Mouse (Mus musculus): ENCODE data around the gene 3110082J24Rik. TPM values are rescaled to one million over a fixed set of nuclear protein-coding genes. Genes with fewer than 3 reads are reported as not detected.

Gene 3110082J24Rik
- total RNA-seq, 4 experiments from 2014 or later, result not detected

DNA sequence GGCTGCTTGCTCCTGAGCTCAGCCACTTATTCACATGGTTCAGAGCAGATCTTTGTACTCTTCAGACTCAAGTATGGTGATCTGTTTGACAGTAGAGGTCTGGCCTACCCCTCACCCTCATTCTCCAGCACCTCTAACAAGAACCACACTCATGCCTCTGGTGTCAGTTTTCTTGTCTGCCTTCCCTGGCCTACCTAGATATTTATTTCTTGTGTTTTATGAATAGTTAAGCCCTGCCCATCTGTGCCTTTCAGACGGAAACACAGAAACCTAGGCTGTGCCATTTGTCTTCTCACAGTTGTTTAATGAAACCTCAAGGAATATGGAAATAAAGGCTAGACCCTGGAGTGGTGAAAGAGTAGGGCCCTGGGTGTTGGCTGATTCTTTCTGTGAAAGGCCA is 12.1 kb upstream of the 3110082J24Rik start:
- no peak for DNase-seq (ENCODE audit: low spot score)

DNA sequence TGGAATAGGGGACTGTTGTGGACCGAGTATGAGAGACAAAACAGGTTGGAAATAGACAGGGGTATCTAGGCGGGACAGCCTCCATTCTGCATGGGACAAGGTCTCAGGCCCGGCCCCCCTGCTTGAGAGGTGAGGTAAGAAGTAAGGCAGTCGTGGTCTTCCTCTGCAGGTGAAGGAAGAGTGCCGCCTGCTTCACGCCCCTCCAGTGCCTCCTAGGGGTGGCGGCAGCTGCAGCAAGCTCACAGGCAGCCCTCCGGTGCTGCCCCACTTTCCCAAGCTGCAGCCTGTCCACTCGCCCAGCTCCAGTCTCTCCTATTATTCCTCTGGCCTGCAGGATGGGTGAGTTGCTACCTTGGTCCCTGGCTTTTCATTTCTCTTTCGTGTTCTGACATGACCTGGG is 9.8 kb upstream of the 3110082J24Rik start:
- no peak for DNase-seq (ENCODE audit: low spot score)

DNA sequence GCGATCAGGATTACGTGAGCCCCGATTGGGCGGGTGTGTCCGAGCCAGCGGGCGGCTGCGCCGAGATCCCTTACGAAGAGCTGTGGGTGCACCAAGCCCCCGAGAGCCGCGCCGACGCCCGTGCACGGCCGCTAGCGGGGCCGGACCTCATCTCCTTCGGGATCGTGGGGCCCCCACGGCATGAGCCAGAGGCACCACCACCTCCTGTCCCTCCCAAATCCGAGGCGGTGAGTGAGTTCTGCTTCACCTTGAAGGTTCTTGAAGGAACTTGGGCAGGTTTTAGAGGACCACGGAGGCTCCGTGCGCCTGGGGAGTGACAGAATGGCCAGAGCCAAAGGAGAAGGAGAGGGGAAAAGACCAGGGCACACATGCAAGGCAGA is 8.9 kb upstream of the 3110082J24Rik start:
- DNase-seq (ENCODE audit: low spot score), result no peak

DNA sequence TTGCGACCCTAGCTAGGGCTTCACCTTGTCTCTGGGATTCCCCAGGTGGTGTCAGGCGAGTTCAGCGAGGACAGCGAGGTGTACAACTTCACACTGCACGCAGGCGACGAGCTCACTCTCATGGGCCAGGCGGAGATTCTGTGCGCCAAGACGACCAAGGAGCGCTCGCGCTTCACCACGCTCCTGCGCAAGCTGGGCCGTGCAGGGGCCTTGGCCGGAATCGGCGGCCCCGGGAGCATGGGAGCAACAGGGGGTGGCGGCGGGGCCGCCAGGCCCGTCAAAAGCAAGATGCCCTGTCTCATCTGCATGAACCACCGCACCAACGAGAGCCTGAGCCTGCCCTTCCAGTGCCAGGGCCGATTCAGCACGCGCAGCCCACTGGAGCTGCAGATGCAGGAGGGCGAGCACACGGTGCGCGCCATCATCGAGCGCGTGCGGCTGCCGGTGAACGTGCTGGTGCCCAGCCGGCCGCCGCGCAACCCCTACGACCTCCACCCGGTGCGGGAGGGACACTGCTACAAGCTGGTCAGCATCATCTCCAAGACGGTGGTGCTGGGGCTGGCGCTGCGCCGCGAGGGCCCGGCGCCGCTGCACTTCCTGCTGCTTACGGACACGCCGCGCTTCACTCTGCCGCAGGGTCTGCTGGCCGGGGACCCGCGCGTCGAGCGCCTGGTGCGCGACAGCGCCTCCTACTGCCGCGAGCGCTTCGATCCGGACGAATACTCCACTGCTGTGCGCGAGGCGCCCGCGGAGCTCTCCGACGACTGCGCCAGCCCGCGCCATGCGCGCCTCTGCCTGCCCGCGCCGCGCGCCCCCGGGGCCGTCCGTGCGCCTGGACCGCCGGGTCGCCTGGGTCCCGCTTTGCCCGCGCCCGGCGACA is 8.2 kb upstream of the 3110082J24Rik start:
- DNase-seq (ENCODE audit: low spot score), result peak; percentile 33

DNA sequence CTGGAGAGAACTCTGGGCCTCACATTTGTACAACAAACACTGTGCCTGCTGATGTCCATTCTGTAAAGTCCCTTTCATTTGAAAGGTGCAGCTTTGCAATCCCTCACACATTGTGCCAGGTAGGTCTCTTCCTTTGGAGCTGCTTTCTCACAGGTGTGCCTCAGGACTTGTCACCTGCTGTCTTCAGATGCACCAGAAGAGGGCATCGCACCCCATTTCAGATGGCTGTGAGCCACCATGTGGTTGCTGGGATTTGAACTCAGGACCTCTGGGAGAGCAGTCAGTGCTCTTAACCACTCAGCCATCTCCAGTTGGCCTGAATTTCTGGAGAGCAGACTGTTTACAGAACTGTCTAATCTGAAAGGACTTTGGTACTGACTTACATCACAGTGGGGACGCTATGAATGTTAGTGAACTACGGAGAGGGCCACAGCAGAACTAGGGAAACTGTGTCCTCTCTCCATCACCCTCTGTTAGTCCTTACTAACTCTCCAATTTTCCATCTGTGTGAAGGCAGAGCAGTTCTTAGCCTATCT is 6.7 kb upstream of the 3110082J24Rik start:
- DNase-seq (ENCODE audit: low spot score), result no peak

DNA sequence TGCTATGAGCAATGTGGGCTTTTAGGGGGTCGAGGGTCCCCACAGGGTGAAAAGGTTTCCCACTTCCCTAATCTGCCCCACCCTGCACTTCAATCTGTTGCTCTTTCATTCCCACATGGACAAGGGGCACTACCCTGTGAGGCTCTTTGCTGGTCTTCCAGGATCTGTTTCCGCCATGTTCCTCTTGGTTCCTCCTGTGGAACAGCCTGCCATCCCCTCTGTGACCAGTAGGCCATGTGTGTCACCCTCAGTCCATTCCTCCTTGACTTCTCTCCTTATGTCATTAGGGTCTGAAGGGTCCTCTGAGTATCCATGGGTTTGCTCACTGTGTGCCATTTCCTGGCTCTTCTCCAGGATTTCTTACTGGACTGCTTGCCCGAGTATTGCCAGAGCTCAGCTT is 5.9 kb upstream of the 3110082J24Rik start:
- DNase-seq (ENCODE audit: low spot score), result no peak

DNA sequence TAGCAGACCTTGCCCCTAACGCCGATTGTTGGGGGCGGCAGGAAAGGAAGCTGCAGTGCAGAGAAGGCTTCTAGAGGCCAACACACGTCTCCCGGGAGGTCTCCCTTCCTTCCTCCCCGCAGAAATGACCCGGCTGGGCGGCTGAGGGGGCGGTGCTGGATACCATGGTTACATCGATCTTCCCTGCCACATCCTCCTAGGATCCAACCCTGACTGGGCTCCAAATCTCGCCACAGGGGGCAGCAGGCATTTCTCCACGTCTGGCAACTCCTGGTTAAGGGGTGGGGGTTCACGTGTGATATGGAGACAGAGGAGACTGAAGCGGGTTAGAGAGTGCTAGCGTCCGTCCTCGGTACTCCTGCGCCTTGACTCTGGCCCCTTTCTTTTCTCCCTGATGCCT is 5.2 kb upstream of the 3110082J24Rik start:
- DNase-seq (ENCODE audit: low spot score), result peak; percentile 29

DNA sequence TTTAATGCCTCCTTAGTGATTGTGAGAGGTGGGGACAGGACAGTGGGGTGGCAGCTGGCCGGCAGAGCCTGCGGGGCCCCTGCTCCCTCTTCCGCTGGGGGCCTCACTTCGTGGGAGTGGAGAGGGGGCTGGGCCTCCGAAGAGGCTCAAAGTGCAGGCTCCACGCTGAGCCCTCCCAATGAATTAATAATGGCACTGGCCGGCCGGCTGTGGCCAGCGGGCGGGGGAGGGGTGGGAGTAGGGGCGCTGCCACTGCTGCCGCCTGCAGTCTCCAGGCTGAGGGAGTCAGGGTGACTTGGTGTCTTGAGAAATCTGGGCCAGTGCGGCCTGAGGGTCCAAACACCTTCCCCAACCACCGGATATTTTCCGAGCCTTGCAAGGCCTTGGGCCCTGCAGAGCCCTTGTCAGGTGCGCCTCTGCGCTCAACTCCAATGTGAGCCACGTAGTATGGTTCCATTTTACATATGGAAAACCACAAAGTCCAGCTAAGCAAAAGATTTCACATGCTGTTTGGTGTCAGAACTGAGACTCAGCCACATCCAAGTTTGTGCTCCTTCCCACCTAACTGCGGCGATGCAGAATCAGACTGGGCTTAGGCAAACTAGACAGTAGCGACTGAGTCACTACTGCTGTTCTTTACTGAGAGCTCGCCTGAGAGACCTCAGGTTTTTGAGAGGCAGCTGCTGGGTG is 4.6 kb upstream of the 3110082J24Rik start:
- DNase-seq (ENCODE audit: low spot score), result no peak

DNA sequence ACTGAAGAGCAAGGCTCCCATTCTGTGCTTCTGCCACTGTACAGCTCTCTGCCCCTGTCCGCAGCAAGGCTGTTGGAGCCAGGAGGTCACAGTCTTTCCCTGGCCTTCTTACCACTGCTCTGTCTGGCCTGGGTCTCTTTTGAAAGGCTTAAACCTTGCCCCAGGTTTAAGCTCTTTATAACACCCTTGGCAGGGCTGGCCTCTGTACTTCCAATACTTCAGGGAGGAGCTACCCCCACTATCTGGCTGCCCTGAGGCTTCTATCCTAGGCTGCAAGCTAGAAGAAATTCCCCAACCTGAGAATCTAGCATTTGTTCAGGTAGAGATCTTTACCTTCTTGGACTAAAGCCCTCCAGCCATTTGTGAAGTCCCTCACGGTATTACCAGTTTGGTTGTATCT is 4.0 kb upstream of the 3110082J24Rik start:
- DNase-seq (ENCODE audit: low spot score), result no peak

DNA sequence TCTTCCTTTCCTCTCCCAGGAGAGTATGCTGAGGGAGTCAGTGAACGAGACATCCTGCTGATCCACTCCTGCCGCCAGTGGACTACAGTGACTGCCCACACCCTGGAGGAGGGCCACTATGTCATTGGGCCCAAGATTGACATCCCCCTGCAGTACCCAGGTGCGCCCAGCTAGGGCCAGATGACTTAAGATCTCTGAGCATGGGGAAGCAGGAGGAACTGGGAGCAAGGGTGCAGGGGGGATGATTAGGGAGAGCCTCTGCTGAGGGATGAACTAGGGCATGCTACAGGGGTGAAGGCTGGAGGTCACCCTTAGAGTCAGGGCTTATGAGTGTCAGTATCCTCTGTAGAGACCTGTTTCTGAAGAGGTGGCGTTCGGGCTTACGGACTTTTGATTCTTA is 2.3 kb upstream of the 3110082J24Rik start:
- DNase-seq (ENCODE audit: low spot score), result no peak

DNA sequence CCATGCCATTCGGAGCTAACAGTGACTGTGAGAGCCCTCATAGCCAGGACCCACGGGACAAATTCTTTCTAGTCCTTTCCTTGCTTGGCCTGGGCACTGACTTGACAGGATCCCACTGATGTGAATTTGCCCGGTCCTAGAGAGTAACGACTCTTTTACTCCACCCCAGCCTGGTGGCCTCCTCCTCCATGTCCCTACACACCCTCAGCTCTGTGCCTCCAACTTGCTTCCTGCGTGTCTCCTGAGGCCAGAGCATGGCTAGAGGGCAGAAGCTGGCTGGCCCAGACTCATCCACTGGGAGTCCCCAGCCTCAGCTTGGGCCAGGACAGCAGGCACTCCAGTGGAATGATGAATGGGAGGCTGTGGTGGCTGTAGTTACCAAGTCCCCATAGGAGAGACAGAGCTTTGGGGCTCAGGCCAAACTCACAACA is 1.7 kb upstream of the 3110082J24Rik start:
- DNase-seq (ENCODE audit: low spot score), result no peak

DNA sequence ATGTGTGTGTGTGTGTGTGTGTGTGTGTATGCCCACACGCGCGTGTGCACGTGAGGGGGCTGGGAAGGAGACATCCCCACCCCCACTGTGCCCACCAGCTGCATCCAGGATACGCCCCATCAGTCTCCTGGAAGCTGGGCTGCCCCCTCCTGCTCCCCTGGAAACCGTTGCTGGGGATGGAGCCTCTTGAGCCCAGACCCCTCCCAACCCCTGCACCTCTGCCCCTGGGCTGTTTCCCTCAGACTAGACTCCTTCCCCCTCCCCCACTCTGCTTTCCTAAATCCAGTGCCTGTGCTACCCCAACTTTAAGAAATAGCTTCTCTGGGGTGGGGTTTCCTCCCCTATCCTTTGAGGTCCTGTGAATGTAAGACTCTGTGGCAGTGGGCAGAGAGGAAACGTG is 1.3 kb upstream of the 3110082J24Rik start:
- DNase-seq (ENCODE audit: low spot score), result no peak

DNA sequence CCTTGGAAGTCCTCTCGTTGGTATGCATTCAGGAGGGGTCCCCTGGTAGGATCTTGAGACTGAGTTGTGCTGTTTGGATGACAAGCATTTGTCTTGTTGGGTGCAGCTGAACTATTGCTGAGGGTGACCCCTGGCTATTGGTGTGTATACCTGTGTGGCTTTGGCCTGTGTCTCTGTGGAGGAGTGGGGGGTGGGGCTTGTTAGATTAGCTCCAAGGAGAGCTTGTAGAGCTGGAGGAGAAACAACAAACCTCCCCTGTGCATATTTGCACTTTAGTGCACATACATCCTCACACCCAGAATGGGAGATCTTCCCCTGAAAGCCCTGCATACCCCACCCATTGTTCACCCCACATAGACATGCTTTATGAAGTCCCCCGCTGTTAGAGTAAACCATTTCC is 870 bp upstream of the 3110082J24Rik start:
- no peak for DNase-seq (ENCODE audit: low spot score)

DNA sequence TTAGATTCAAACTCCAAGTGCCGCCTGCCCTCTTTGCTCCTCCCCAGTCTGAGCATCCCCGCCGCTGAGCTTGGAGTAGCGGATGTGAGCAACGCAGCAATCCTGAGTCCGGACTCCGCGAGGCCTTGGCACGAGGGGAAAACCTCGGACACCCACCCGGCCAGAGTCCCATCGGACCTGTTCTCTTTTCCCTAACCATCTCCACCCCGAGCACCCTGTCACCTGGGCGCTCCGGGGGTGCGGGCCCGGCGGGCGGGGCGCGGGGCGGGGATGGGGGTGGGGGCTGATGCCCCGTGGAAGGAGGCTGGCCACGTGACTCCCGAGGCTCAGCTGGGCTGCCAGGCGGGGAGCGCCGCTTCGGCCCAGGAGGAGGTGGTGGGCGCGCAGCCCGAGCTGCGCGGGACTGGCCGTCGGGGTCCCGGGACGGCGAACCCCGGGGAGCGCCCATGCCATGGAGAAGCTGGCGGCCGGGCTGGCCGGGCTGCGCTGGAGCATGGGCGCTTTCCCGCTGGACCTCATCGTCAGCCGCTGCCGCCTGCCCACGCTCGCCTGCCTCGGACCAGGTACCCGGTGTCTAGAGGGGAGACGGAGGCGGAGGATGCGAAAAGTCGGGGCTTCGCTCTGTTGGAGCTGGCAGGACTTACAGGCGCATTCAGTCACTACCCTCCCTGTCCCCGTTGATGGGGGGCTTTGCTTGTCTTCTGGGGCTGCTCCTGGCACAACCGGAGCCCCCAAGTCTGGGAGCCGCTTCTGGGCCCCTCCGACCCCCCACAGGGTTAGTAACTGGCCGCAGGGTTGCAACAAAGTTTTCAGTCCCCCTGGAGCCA is 832 bp downstream of the 3110082J24Rik start, which contains the start of gene Garem2:
Gene Garem2 (plus strand): TSS at position 321 of the 827 bp plus-strand sequence.
- DNase-seq (ENCODE audit: low spot score), result no peak

DNA sequence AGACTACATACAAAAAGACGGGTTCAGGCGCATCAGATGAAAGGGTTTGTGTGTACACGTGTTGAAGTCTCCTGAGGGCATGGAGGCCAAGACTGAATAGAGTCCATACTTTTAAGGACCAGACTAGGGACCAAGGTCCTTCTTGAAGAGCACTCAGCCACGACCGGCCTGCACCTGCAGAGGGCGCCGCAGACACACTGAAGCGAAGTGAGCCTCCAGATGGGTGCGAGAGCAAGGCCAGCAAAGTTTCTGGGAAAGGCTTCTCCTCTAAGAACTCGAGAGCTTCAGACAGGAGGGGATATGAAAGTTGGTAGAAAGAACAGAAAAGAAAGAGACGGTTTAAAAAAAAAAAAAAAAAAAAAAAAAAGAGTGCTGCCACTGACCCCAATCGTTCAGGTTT is 1.5 kb downstream of the 3110082J24Rik start:
- DNase-seq (ENCODE audit: low spot score), result no peak

DNA sequence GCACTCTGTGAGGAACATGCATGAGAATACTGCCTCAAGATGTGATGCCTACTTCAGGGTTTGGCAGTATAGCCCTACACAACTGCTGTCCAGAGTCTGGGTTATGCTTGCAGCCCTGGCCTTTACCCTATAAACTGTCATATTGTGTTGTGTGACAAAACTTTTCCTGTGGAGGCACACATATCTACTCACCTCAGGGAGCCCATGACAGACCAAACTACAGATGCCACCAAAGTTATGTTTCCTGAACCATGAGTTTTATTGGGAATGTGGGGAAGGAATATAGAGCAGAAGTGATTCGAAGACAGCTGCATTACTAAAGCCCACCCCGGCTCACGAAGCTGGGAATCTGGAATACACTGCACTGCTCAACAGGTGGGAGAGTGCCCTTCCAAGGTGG is 2.5 kb downstream of the 3110082J24Rik start:
- no peak for DNase-seq (ENCODE audit: low spot score)

DNA sequence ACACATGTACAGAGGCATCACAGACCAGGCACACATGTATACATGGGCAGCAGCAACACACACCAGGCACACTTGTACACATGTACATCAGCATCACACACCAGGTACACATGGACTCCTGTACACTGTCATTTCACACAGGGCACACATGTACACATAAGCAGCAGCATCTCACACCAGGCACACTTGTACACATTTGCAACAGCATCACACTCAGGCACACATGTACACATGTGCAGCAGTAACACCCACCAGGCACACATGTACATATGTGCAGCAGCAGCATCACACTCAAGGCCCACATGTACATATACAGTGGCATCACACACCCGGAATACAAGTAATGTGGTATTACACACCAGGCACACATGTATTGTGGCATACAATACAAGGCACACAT is 7.6 kb downstream of the 3110082J24Rik start:
- no peak for DNase-seq (ENCODE audit: low spot score)

DNA sequence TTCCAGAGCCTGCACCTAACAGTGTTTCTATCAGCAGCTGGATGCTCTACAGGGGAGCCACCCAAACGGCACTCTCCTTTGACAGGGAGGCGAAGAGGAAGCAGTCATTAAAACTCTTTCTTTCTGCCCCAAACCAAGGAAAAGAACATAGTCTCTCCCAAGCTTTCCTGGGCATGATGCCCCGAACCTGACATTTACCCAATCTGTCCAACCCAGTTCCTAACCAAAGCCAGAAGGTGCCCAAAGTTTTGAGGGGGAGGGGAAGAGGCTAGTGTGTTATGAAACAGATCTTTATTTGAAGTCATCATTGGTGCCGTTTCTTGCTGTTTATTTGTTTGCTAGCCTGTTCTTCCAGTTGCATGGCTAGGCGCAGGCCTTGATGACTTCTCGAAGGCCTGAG is 10.2 kb downstream of the 3110082J24Rik start:
- no peak for DNase-seq (ENCODE audit: low spot score)

DNA sequence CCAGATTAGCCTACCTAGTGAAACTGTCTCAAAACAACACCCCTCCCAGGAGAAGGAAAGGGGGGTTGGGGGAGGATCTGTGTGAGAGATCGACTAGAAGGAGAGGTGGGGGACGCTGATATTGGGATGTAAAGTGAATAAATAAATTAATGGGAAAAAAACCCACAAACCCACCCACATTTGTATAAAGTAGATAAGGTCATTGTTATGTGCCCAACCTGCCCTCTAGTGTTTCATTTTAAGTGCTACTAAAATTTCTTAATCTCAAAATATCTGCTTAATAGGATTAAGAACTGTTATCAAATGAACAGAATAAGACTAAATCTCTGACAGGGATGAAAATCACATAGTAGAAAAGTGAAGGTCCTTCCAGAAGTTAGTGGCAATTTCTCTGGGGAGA is 11.5 kb downstream of the 3110082J24Rik start:
- no peak for DNase-seq (ENCODE audit: low spot score)

DNA sequence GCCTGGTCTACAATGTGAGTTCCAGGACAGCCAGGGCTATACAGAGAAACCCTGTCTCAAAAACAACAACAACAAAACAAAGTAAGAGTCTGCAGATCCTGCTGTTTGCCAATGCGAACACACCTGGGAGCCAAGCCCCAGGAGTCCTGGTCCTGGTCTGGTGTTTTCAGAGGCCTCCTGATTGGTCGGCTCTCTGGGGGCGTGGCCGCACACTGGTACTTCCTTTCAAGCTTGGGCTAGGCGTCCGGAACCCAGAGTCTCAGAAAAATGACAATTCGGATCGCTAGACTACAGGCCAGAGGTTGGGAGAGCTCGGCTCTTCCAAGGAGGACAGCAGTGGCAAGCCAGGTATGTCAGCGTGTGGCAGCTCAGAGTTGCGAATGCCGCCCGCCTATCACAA is 13.2 kb downstream of the 3110082J24Rik start:
- DNase-seq (ENCODE audit: low spot score), result no peak

DNA sequence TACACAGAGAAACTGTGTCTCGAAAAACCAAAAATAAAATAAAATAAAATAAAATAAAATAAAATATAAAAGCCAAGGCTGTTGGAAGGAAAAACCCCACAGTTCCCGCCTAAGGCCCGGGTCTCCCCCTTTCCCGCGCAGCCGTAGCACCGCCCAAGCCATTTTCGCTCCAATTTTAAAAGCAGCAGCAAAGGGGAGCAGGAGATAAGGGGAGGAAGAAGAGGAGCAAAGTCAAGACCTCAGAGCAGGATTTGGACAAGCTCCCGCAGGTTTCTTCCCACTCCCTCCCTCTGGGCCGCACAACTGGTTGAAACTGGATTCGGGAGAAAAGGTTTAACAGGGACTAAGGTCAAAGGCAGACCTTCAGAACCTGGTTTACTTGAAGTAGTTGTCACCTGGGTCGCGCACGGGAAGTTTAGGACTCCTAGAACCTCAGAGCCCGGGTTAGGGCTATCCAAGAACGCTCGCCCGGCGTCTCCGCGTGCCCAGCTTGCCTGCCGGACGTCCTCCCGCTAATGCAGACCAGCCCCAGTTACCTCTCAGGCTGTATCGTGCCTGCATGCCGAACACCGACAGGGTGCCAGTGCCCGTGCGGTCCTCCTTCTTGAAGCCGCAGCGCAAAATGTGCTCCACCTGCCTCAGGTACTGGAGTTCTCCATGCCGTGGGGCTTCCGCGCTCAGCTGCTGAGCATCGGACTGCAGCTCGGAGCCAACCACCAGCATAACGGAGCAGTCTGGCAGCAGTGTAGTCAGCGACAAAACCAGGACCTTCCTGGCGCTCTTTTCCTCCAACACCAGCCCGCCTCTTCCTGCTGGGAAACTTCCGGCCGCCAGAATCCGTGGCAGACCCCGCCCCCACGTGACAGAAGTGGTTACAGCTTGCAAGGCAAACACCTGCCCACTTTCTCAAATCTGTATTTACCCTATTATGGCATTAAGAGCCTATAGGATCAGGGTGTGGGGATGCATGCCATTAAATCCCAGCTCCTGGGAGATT is 32.8 kb downstream of the 3110082J24Rik start, which contains the start of gene Tyms:
Gene Tyms (minus strand): TSS at position 793 of the 997 bp plus-strand sequence.
- DNase-seq (ENCODE audit: low spot score), result peak; percentile 81

All from heart, adult 8-10 months (tissue).